Mouse (Mus musculus): ENCODE results near the gene Isca2. TPM values are rescaled to one million over a fixed set of nuclear protein-coding genes. Genes with fewer than 3 reads are reported as not detected.

Gene Isca2
- total and polyA plus RNA-seq, 3 experiments = 70.6 to 71.1 TPM; not detected in 1

- TF ChIP-seq MAFK (IDR thresholded peaks at IDR 0.05; ENCODE audit: borderline replicate concordance, low read depth, low read length) = no peak
- peak; percentile 90 for TF ChIP-seq ZC3H11A (IDR thresholded peaks at IDR 0.05; ENCODE audit: low read depth, low read length)
- 0 out of 2 replicates have a peak, but pooled peaks have one; percentile 34 for TF ChIP-seq JUND (IDR thresholded peaks at IDR 0.05; ENCODE audit: low read depth, low read length)
- no peak for TF ChIP-seq KAT2A (conservative IDR thresholded peaks at IDR 0.05; ENCODE audit: low read depth, low read length)
- TF ChIP-seq ELF1 (IDR thresholded peaks at IDR 0.05; ENCODE audit: low read depth, low read length) = no peak
- peak; percentile 84 for TF ChIP-seq RAD21 (IDR thresholded peaks at IDR 0.05; ENCODE audit: low read depth, low read length)
- TF ChIP-seq EP300 (IDR thresholded peaks at IDR 0.05; ENCODE audit: low read depth in 1 of 2, low read length in 2 of 2) = no peak
- no peak for TF ChIP-seq POLR2AphosphoS5 (IDR thresholded peaks at IDR 0.05; ENCODE audit: borderline replicate concordance, low read depth, low read length)
- TF ChIP-seq UBTF (IDR thresholded peaks at IDR 0.05; ENCODE audit: borderline replicate concordance, insufficient read depth, low read depth, low read length) = no peak
- no peak for TF ChIP-seq TCF12 (IDR thresholded peaks at IDR 0.05; ENCODE audit: low read depth, low read length)
- no peak for TF ChIP-seq TBP (IDR thresholded peaks at IDR 0.05; ENCODE audit: low read depth, low read length)
- no peak; the same call in 1 of the 2 replicates for TF ChIP-seq POLR2AphosphoS2 (IDR thresholded peaks at IDR 0.05; ENCODE audit: low read length)
- TF ChIP-seq ZNF384 (IDR thresholded peaks at IDR 0.05; ENCODE audit: low read depth, low read length) = peak; percentile 87
- TF ChIP-seq ZKSCAN1 (IDR thresholded peaks at IDR 0.05; ENCODE audit: low read depth, low read length) = no peak
Observed at GRCm38 (mm10) chr12:84755008-84755695, 17.9 kb upstream of the Isca2 start (continued).

GRCm38 (mm10) chr12:84756016-84756415 lies 17.0 kb upstream of the Isca2 start:
- Histone ChIP-seq H3K9ac (ENCODE audit: control insufficient read depth, low read depth, low read length, poor library complexity, severe bottlenecking) (no peak overlapping the region), H3K36me3 (ENCODE audit: control insufficient read depth in 1 of 2, insufficient read depth in 2 of 2, low read length in 2 of 2) (no peaks in the 10 kb centered on the region; a peak in 2 of 4 replicates), H3K79me2 (ENCODE audit: control insufficient read depth, insufficient read depth, low read length, poor library complexity) (no peaks in the 10 kb centered on the region), H3K27ac (ENCODE audit: control insufficient read depth, low read depth, low read length) (no peak overlapping the region), H3K4me3 (ENCODE audit: control insufficient read depth in 1 of 2, insufficient read depth in 1 of 2, low read depth in 2 of 2, low read length in 2 of 2) (no peak overlapping the region), H3K4me1 (ENCODE audit: control insufficient read depth in 1 of 2, insufficient read depth in 2 of 2, low read length in 2 of 2) (no peaks in the 10 kb centered on the region), H3K27me3 (ENCODE audit: control insufficient read depth in 1 of 2, insufficient read depth in 2 of 2, low read length in 2 of 2) (no peaks in the 10 kb centered on the region; a peak in 1 of 4 replicates), H3K9me3 (replicated peaks; ENCODE audit: insufficient read depth, low read length) (no peaks in the 10 kb centered on the region)
- DNase-seq (ENCODE audit: low read depth, low spot score) = no peak
- no peak for TF ChIP-seq POLR2A (IDR thresholded peaks at IDR 0.05; ENCODE audit: control insufficient read depth in 1 of 2, insufficient read depth in 1 of 2, low read depth in 1 of 2, low read length in 2 of 2, poor library complexity in 1 of 2)
- no peak for TF ChIP-seq KAT2A (conservative IDR thresholded peaks at IDR 0.05; ENCODE audit: low read depth, low read length)
- TF ChIP-seq MXI1 (IDR thresholded peaks at IDR 0.05; ENCODE audit: low read depth, low read length) = no peak
- TF ChIP-seq ELF1 (IDR thresholded peaks at IDR 0.05; ENCODE audit: low read depth, low read length) = no peak

GRCm38 (mm10) chr12:84759063-84759462 lies 14.0 kb upstream of the Isca2 start:
- no peaks in the 10 kb centered on the region for H3K4me1 ChIP-seq (ENCODE audit: control insufficient read depth in 1 of 2, insufficient read depth in 2 of 2, low read length in 2 of 2)
- peaks cover 0 to 2% of the 10 kb centered on the region in 2 experiments; a peak in 2 of 4 replicates for H3K36me3 ChIP-seq (ENCODE audit: control insufficient read depth in 1 of 2, insufficient read depth in 2 of 2, low read length in 2 of 2)
- H3K27me3 ChIP-seq (ENCODE audit: control insufficient read depth in 1 of 2, insufficient read depth in 2 of 2, low read length in 2 of 2) = no peaks in the 10 kb centered on the region
- no peak overlapping the region for H3K4me3 ChIP-seq (ENCODE audit: control insufficient read depth in 1 of 2, insufficient read depth in 1 of 2, low read depth in 2 of 2, low read length in 2 of 2)
- no peak overlapping the region for H3K9ac ChIP-seq (ENCODE audit: control insufficient read depth, low read depth, low read length, poor library complexity, severe bottlenecking)
- H3K79me2 ChIP-seq (ENCODE audit: control insufficient read depth, insufficient read depth, low read length, poor library complexity) = no peaks in the 10 kb centered on the region
- peak; percentile 64 for DNase-seq (ENCODE audit: low read depth, low spot score)
- no peak overlapping the region for H3K27ac ChIP-seq (ENCODE audit: control insufficient read depth, low read depth, low read length)
- no peaks in the 10 kb centered on the region for H3K9me3 ChIP-seq (replicated peaks; ENCODE audit: insufficient read depth, low read length)
- TF ChIP-seq NELFE (IDR thresholded peaks at IDR 0.05; ENCODE audit: low read depth, low read length) (no peak), UBTF (IDR thresholded peaks at IDR 0.05; ENCODE audit: borderline replicate concordance, insufficient read depth, low read depth, low read length) (no peak), SMC3 (IDR thresholded peaks at IDR 0.05; ENCODE audit: low read depth, low read length) (peak; percentile 50), GABPA (IDR thresholded peaks at IDR 0.05; ENCODE audit: low read depth, low read length) (no peak), ETS1 (IDR thresholded peaks at IDR 0.05; ENCODE audit: low read depth, low read length) (no peak), POLR2AphosphoS5 (IDR thresholded peaks at IDR 0.05; ENCODE audit: borderline replicate concordance, low read depth, low read length) (no peak), MYC (IDR thresholded peaks at IDR 0.05; ENCODE audit: low read depth, low read length) (peak; percentile 71), MYB (IDR thresholded peaks at IDR 0.05; ENCODE audit: low read depth, low read length) (no peak), MEF2A (IDR thresholded peaks at IDR 0.05; ENCODE audit: extremely low read depth, insufficient replicate concordance, low read depth, low read length, poor library complexity, severe bottlenecking) (no peak), CHD2 (IDR thresholded peaks at IDR 0.05; ENCODE audit: low read length) (no peak), USF1 (IDR thresholded peaks at IDR 0.05; ENCODE audit: low read depth, low read length) (no peak), SIN3A (IDR thresholded peaks at IDR 0.05; ENCODE audit: low read length) (no peak), MXI1 (IDR thresholded peaks at IDR 0.05; ENCODE audit: low read depth, low read length) (no peak), RAD21 (IDR thresholded peaks at IDR 0.05; ENCODE audit: low read depth, low read length) (peak; percentile 69), EP300 (IDR thresholded peaks at IDR 0.05; ENCODE audit: low read depth in 1 of 2, low read length in 2 of 2) (no peak), ZC3H11A (IDR thresholded peaks at IDR 0.05; ENCODE audit: low read depth, low read length) (peak; percentile 34; the same call in 1 of the 2 replicates), CTCF (IDR thresholded peaks at IDR 0.05 in 2 of 3, conservative IDR thresholded peaks at IDR 0.05 in 1 of 3; ENCODE audit: control insufficient read depth in 1 of 3, insufficient read depth in 1 of 3, low read depth in 2 of 3, low read length in 3 of 3, poor library complexity in 1 of 3, severe bottlenecking in 1 of 3) (peak; percentile 40 to 75 (median 69))

All from MEL (cell line).